Comparison of ENCODE assay signal across 8 mouse cellular contexts in the genomic region with DNA sequence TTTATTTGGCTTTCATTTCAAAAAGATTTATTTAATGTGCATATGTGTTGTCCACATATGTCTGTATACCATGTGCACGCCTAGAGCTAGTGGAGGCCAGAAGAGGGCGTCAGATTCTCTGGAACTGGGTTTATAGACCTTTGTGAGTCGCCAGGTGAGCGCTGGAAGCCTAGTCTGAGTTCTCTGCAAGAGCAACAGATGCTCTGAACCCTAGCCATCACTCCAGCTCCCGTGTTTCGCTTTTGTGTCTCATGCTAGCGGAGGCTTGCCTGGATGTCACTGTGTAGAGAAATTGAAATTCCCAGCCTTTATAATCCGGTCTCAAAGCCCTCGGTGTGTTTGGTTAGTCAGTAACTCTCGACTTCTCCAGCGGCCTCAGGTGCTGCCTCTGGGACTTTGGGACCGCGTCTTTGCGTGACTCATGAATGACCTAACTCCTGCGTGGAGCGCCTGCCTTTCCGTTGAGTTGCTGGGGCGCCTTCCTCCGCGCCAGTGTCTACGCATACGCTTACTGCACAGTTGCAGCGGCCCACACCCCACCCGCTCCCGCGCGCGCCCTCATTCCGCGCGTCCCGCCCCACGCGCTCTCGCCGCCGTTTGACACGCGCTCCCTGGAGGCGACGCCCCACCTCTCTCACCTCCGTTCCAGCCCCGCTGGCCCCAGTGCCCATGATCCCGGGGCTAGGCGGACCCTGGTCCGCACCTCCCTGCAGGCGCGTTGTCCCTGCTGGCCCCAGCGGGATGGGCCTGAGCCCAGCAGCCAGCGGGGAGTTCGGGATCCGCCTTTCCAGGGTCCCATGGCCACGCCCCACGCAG. TPM values are rescaled to one million over a fixed set of nuclear protein-coding genes. Genes with fewer than 3 reads are reported as not detected.
DNase-seq lines count a peak whose midpoint lies in the region; ATAC-seq lines count a peak whose summit lies in the region.

Hrasls5 (plus strand) TSS at position 600 of the 816 bp plus-strand sequence.

- H3K27me3 ChIP-seq in midbrain, embryonic 10.5 days (ENCODE audit: low read depth, poor library complexity, severe bottlenecking) = peaks cover 48% of the 10 kb centered on the region

- peak; percentile 71 for ATAC-seq in granulocyte monocyte progenitor cell, adult 5-6 weeks (replicated peaks; ENCODE audit: poor library complexity, severe bottlenecking)

- H3K4me3 ChIP-seq in midbrain, embryonic 10.5 days = peak within 1 kb of the TSS; percentile 54

- H3K36me3 ChIP-seq in midbrain, embryonic 10.5 days = no peaks in the 10 kb centered on the region

- DNase-seq in left cerebral cortex, adult 18-20 months (ENCODE audit: low spot score in 2 of 2) = peak; percentile 61 to 73
- no peak for DNase-seq in left cerebral cortex, adult 11 months (ENCODE audit: low spot score)
- peak; percentile 28 for DNase-seq in embryo, embryonic 10 days (ENCODE audit: low spot score)
- DNase-seq in layer of hippocampus, adult 9-11 months = peak; percentile 35
- peak; percentile 32 for DNase-seq in midbrain, embryonic 10.5 days (ENCODE audit: low spot score)
- peak; percentile 33 for DNase-seq in telencephalon, adult 2 months (ENCODE audit: low read depth, low spot score)
- no peak for DNase-seq in urinary bladder, postnatal 4 days (ENCODE audit: low spot score in 2 of 2)

- 4% methylated on average over 54 of the region's 54 CpGs for WGBS in midbrain, embryonic 10.5 days

- peaks cover 15% of the 10 kb centered on the region for H3K4me1 ChIP-seq in midbrain, embryonic 10.5 days

- H3K9me3 ChIP-seq in midbrain, embryonic 10.5 days (replicated peaks) = no peaks in the 10 kb centered on the region

- no peak within 1 kb of the TSS; the same call in 1 of the 2 replicates for H3K27ac ChIP-seq in midbrain, embryonic 10.5 days (replicated peaks)

RNA-seq across cellular contexts. Expression of gene Hrasls5, which starts in this region (rescaled TPM):
- total RNA-seq in left cerebral cortex, adult 18-20 months (2021) = not detected
- not detected in 2 replicates for total RNA-seq in granulocyte monocyte progenitor cell, adult 5-6 weeks (2014; fragmentation: Nextera tagmentation)
- not detected in 2 replicates for total RNA-seq in granulocyte monocyte progenitor cell, adult 5-6 weeks (2017)
- not detected in 2 replicates for polyA plus RNA-seq in midbrain, embryonic 10.5 days (2016; fragmentation: Nextera tagmentation; extraction: Ambion mirVana)

Comparison
In these comparisons a context has a peak if more than half of its experiments do, and no peak if none do; other contexts are left out.
1. Peak in DNase-seq in left cerebral cortex, adult 18-20 months; RNA of the gene not detected or under 1 TPM.
2. Peak in ATAC-seq in granulocyte monocyte progenitor cell, adult 5-6 weeks; RNA of the gene not detected or under 1 TPM.
3. Peak in DNase-seq and H3K4me3 ChIP-seq in midbrain, embryonic 10.5 days; RNA of the gene not detected or under 1 TPM.
4. DNase-seq: peak in embryo, embryonic 10 days (single experiment), layer of hippocampus, adult 9-11 months (single experiment) and telencephalon, adult 2 months (single experiment); none in left cerebral cortex, adult 11 months (single experiment) and urinary bladder, postnatal 4 days (0 of 2).